Mouse (Mus musculus): ENCODE measurements at regions not wholly inside any gene's neighbourhood (a gene's known extent, or its start where the extent isn't known, plus 50 kb on each side); places are given as distances from the start of the nearest gene placed in this dataset.

- no peak for DNase-seq (ENCODE audit: low spot score in 2 of 2)
These were observed 272.9 kb downstream of the Cox7c start for GRCm38 (mm10) chr13:85773848-85774247.

- DNase-seq (ENCODE audit: low spot score in 2 of 2): no peak
These were observed 275.6 kb downstream of the Cox7c start for GRCm38 (mm10) chr13:85771027-85771681.

DNA sequence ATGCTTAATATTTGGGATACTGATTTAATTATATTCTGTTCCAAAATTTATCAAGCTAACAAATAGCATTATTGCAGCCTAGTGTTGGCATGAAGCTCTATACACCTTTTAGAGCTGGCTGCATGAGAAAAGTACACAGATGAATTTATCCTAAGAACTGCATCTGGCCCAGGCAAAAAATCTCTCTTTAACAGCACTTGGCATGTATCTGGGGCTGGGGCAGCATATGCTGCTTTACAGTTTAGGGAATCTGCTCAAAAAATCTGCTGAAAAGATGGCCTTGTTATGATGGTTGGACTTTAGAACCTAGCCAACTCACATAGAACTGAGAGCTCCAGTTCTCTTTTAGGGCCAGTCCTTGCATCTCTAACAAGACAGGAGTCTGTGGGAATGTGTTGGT is 276.2 kb downstream of the Cox7c start:
- peak in 1 of 2 experiments; percentile 18 for DNase-seq (ENCODE audit: low spot score in 2 of 2)

GRCm38 (mm10) chr13:85768520-85768919 is 278.2 kb downstream of the Cox7c start:
- no peak for DNase-seq (ENCODE audit: low spot score in 2 of 2)

DNA sequence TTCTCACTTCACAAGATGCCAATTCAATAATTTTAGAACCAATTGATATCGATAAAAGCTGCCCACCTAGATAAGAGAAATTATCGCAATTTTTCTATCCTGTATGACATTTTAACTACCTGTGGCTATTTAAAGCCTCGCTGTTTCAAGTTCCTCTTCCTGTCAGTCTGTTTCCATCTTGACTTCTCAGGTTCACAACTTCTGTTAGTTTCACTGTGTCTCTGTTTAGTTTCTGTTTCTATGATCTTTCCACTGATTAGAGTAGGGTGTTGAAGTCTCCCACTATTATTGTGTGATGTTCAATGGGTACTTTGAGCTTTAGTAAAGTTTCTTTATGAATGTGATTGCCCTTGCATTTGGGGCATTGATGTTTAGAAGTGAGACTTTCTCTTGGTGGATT is 322.1 kb downstream of the Cox7c start:
- no peak for DNase-seq (ENCODE audit: low spot score in 2 of 2)

DNA sequence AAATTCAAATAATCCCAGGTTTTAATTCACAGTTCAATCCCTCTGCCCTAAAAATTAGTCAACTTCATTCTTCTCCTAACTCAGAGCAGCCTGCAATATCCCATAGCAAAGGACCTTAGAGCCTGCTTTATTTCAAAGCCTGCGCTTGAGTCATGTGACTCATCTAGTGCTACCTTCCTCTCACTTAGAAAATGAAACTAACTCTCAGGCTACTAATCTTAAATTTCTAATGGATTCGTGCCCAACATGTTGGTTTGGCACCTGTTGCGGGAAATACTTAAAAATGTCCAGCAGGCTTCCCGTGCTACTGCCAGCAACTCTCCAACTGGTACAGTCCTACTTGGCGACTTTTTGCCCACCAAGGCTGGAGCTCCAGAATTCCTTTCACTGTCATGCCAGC is 322.6 kb downstream of the Cox7c start:
- DNase-seq (ENCODE audit: low spot score in 2 of 2): no peak

DNA sequence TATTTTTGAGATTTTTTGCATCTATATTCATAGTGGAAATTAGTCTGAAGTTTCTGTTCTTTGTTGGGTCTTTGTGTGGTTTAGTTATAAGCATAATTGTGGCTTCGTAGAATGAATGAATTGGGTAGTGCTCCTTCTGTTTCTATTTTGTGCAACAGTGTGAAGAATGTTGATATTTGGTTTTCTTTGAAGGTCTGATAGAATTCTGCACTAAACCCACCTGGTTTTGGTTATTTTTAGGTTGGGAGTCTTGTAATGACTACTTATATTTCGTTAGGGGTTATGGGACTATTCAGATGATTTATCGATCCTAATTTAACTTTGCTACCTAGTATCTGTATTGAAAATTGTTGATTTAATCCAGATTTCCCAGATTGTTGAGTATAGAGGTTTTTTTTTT is 326.4 kb downstream of the Cox7c start:
- no peak for DNase-seq (ENCODE audit: low spot score in 2 of 2)

DNA sequence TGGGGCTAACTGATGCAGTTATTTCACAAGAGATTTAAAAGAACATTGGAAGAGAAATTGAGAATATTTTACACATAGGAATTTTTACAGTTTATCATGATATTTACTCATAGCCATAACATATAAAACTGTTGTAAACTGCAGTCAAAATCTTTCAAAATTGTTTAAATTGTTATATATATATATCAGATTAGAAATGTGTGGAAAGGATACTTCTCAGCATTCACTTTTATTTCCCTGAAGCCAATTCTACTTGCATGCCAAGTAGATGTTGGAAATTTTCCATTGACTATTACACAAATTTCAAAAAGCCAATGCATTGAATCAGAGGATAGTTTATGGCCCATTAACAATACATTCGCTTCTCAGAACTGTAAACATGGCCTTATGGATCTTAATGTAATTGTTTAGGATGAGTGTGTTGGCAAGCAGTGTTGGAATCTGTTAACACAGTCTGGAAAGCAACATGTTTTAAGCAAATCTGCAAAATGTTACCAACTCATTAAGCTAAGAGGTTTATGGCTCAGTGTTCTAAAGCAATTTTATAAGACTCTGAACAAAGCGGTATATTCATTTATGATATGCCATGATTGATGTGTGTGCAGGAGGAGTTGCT is 330.7 kb downstream of the Cox7c start:
- no peak for DNase-seq (ENCODE audit: low spot score in 2 of 2)

DNA sequence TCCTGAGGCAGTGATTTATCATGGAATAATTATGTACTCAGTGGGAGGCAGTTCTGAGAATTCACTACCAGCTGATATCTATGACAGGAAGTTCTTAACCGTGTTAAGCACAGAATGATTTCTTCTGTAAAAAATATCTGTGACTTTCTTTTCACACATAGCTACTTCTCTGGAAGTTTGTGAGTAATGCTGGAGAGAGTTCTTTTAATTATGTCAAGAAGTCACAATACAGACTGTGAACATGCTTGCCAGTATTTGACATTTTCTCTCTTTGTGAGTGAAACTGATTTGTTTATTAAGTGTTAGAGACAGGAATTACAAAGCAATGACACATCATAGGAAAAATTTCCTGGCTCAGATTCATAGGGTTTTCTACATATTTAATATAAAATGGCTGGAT is 354.3 kb downstream of the Cox7c start:
- DNase-seq (ENCODE audit: low spot score in 2 of 2): no peak

Data from right cerebral cortex, postnatal 36 days (tissue).